Mouse (Mus musculus) kidney, adult 2 months (tissue): Measurements from ENCODE around the gene Haspin.
A peak's percentile ranks its signal among the peaks of the same experiment; 100 is the strongest.

Source experiments
- CTCF ChIP-seq: fragments of 200-500 bp; conservative IDR thresholded peaks from 2 replicates; pipeline ENCODE4 v1.5.1; 2011; ENCODE audit warnings: low read depth, mild to moderate bottlenecking, control low read depth, low read length, moderate library complexity, mixed read lengths; ENCODE audit not compliant: insufficient read depth, insufficient read length
- POLR2A ChIP-seq: fragments of 200-500 bp; IDR thresholded peaks from one replicate; pipeline ENCODE4 v1.6.1; 2011; ENCODE audit warnings: low read depth, low read length, control low read depth

- TF ChIP-seq POLR2A = no peak
- TF ChIP-seq CTCF = peak; percentile 74
These were observed 7.1 kb downstream of the Haspin start for GRCm38 (mm10) chr11:73131020-73131419.
